Mouse (Mus musculus) CH12.LX (cell line): ENCODE measurements at regions not wholly inside any gene's neighbourhood (a gene's known extent, or its start where the extent isn't known, plus 50 kb on each side); places are given as distances from the start of the nearest gene placed in this dataset.

Source experiments
- DNase-seq: peaks from one replicate; pipeline ENCODE4 v3.0.0-alpha.2; 2013; ENCODE audit errors: extremely low read depth
- H3K27ac ChIP-seq: 2 replicates; pipeline ENCODE4 v1.5.1; 2012; ENCODE audit warnings: low read depth, mild to moderate bottlenecking, control low read depth, moderate library complexity; ENCODE audit not compliant: insufficient read depth
- H3K27me3 ChIP-seq: replicated peaks from 2 replicates; pipeline ENCODE3; 2012; ENCODE audit warnings: inconsistent platforms
- H3K36me3 ChIP-seq, 2 experiments: replicated peaks in 1 of 2; 2 replicates each; pipeline versions ENCODE3 to v1.6.1; 2012; ENCODE audit warnings: inconsistent platforms in 1 of 2, low read length in 1 of 2, mild to moderate bottlenecking in 1 of 2, mixed read lengths in 1 of 2, moderate library complexity in 1 of 2; ENCODE audit not compliant: control insufficient read depth in 1 of 2, insufficient read depth in 1 of 2
- H3K4me1 ChIP-seq, 2 experiments: 2 replicates each; pipeline ENCODE4 v1.6.1; 2012; ENCODE audit warnings: inconsistent platforms in 1 of 2, moderate library complexity in 1 of 2; ENCODE audit not compliant: insufficient read depth in 2 of 2, control insufficient read depth in 1 of 2
- H3K4me2 ChIP-seq: 2 replicates; pipeline ENCODE4 v1.6.1; 2012; ENCODE audit warnings: low read depth, mild to moderate bottlenecking, control low read depth; ENCODE audit not compliant: poor library complexity, insufficient read depth, severe bottlenecking
- H3K4me3 ChIP-seq, 3 experiments: fragments of 150-350 bp in 1 of 3; sonication (generic) in 1 of 3; replicated peaks in 1 of 3; 2 replicates each; pipeline versions ENCODE3 to v1.5.1; 2011 to 2012; ENCODE audit warnings: low read depth in 2 of 3, low read length in 2 of 3, mild to moderate bottlenecking in 2 of 3, moderate library complexity in 2 of 3, control low read depth in 1 of 3, improper control_type of control experiment in 1 of 3, inconsistent platforms in 1 of 3, mixed read lengths in 1 of 3; ENCODE audit not compliant: poor library complexity in 1 of 3
- H3K79me2 ChIP-seq: replicated peaks from 2 replicates; pipeline ENCODE4 v1.6.1; 2012; ENCODE audit warnings: mild to moderate bottlenecking, moderate library complexity; ENCODE audit not compliant: control insufficient read depth, poor library complexity, insufficient read depth, severe bottlenecking; ENCODE audit errors: extremely low read depth
- H3K9ac ChIP-seq: 2 replicates; pipeline ENCODE4 v1.6.1; 2012; ENCODE audit warnings: low read depth, mild to moderate bottlenecking, control low read depth, moderate library complexity; ENCODE audit not compliant: insufficient read depth
- H3K9me3 ChIP-seq: replicated peaks from 2 replicates; pipeline ENCODE3; 2012; ENCODE audit warnings: low read length, inconsistent platforms, mixed read lengths
- BHLHE40 ChIP-seq: IDR thresholded peaks from 2 replicates; pipeline ENCODE4 v1.6.1; 2011; ENCODE audit warnings: mild to moderate bottlenecking, low read depth, low read length, improper control_type of control experiment
- CHD1 ChIP-seq: IDR thresholded peaks from 2 replicates; pipeline ENCODE4 v1.6.1; 2012; ENCODE audit warnings: low read depth, low read length, improper control_type of control experiment, inconsistent platforms
- CHD2 ChIP-seq: IDR thresholded peaks from 2 replicates; pipeline ENCODE4 v1.6.1; 2011; ENCODE audit warnings: low read length, improper control_type of control experiment
- E2F4 ChIP-seq: IDR thresholded peaks from 2 replicates; pipeline ENCODE4 v1.6.1; 2011; ENCODE audit warnings: low read depth, low read length, improper control_type of control experiment; ENCODE audit not compliant: insufficient replicate concordance
- ELF1 ChIP-seq: IDR thresholded peaks from 2 replicates; pipeline ENCODE4 v1.6.1; 2014; ENCODE audit warnings: low read depth, mild to moderate bottlenecking, inconsistent platforms, low read length, improper control_type of control experiment
- ETS1 ChIP-seq: conservative IDR thresholded peaks from 2 replicates; pipeline ENCODE4 v1.6.1; 2012; ENCODE audit warnings: low read depth, mild to moderate bottlenecking, inconsistent platforms, low read length, improper control_type of control experiment, moderate library complexity
- HCFC1 ChIP-seq: IDR thresholded peaks from 2 replicates; pipeline ENCODE4 v1.6.1; 2012; ENCODE audit warnings: low read depth, mild to moderate bottlenecking, inconsistent platforms, low read length, improper control_type of control experiment
- IRF4 ChIP-seq: IDR thresholded peaks from 2 replicates; pipeline ENCODE4 v1.6.1; 2014; ENCODE audit warnings: low read depth, mild to moderate bottlenecking, inconsistent platforms, low read length, improper control_type of control experiment
- JUN ChIP-seq: IDR thresholded peaks from 2 replicates; pipeline ENCODE4 v1.6.1; 2011; ENCODE audit warnings: low read depth, mild to moderate bottlenecking, low read length, improper control_type of control experiment, moderate library complexity; ENCODE audit not compliant: insufficient read depth
- JUND ChIP-seq: conservative IDR thresholded peaks from 2 replicates; pipeline ENCODE4 v1.6.1; 2011; ENCODE audit warnings: low read depth, low read length, improper control_type of control experiment
- MAFK ChIP-seq: IDR thresholded peaks from 2 replicates; pipeline ENCODE4 v1.6.1; 2011; ENCODE audit warnings: low read length, improper control_type of control experiment; ENCODE audit not compliant: insufficient replicate concordance
- MAX ChIP-seq: IDR thresholded peaks from 2 replicates; pipeline ENCODE4 v1.6.1; 2011; ENCODE audit warnings: low read length, improper control_type of control experiment
- MEF2A ChIP-seq: IDR thresholded peaks from 2 replicates; pipeline ENCODE4 v1.6.1; 2014; ENCODE audit warnings: low read depth, mild to moderate bottlenecking, inconsistent platforms, low read length, improper control_type of control experiment, borderline replicate concordance
- PAX5 ChIP-seq: IDR thresholded peaks from 2 replicates; pipeline ENCODE4 v1.6.1; 2012; ENCODE audit warnings: low read length, inconsistent platforms, mixed read lengths
- POLR2AphosphoS2 ChIP-seq: IDR thresholded peaks from 2 replicates; pipeline ENCODE4 v1.6.1; 2011; ENCODE audit warnings: low read depth, low read length, improper control_type of control experiment
- RCOR1 ChIP-seq: conservative IDR thresholded peaks from 2 replicates; pipeline ENCODE4 v1.6.1; 2012; ENCODE audit warnings: low read depth, mild to moderate bottlenecking, inconsistent platforms, low read length, improper control_type of control experiment
- SIN3A ChIP-seq: IDR thresholded peaks from 2 replicates; pipeline ENCODE4 v1.6.1; 2012; ENCODE audit warnings: low read length, improper control_type of control experiment, inconsistent platforms
- TBP ChIP-seq: conservative IDR thresholded peaks from 2 replicates; pipeline ENCODE4 v1.6.1; 2011; ENCODE audit warnings: low read depth, low read length, improper control_type of control experiment
- TCF12 ChIP-seq: IDR thresholded peaks from 2 replicates; pipeline ENCODE4 v1.6.1; 2014; ENCODE audit warnings: low read depth, mild to moderate bottlenecking, inconsistent platforms, low read length, improper control_type of control experiment
- ZC3H11A ChIP-seq: IDR thresholded peaks from 2 replicates; pipeline ENCODE4 v1.6.1; 2012; ENCODE audit warnings: low read depth, mild to moderate bottlenecking, inconsistent platforms, low read length, improper control_type of control experiment
- ZMIZ1 ChIP-seq: IDR thresholded peaks from 2 replicates; pipeline ENCODE4 v1.6.1; 2012; ENCODE audit warnings: low read depth, mild to moderate bottlenecking, inconsistent platforms, low read length, improper control_type of control experiment
- dilution Hi-C: fragments of 300-500 bp; cut with MboI; formaldehyde crosslinking; loops from 2 replicates; pipeline ENCODE4 v1.14.3; 2020; ENCODE audit warnings: low sequenced_read_pairs; ENCODE audit not compliant: extremely low pct_unique_long_range_greater_than_20kb, extremely low pct_ligation_motif_present
- in situ Hi-C: fragments of 300-500 bp; cut with MboI; formaldehyde crosslinking; loops from 3 replicates; pipeline ENCODE4 v1.14.3; 2019; ENCODE audit warnings: low sequenced_read_pairs, low pct_ligation_motif_present, low pct_unique_long_range_greater_than_20kb, mixed read lengths

GRCm38 (mm10) chr13:111977769-111978674 lies 169.2 kb upstream of the Map3k1 start (continued):
- TF ChIP-seq TCF12, result peak; percentile 20; the same call in 1 of the 2 replicates
- TF ChIP-seq E2F4, result no peak
- TF ChIP-seq ELF1, result no peak
- TF ChIP-seq PAX5, result no peak
- TF ChIP-seq CHD1, result no peak
- no peak; the same call in 1 of the 2 replicates for TF ChIP-seq IRF4
- no peak for TF ChIP-seq JUN
- no peak for TF ChIP-seq CHD2
- no peak for TF ChIP-seq HCFC1
- 0 out of 2 replicates have a peak, but pooled peaks have one; percentile 4 for TF ChIP-seq MAFK
- TF ChIP-seq ETS1, result peak; percentile 67
- 0 out of 2 replicates have a peak, but pooled peaks have one; percentile 2 for TF ChIP-seq MAX
- no peak for TF ChIP-seq MEF2A
- TF ChIP-seq RCOR1, result no peak
- TF ChIP-seq SIN3A, result no peak

- Histone ChIP-seq H3K79me2 (no peaks in the 10 kb centered on the region), H3K27me3 (no peaks in the 10 kb centered on the region), H3K4me3 (peak overlapping the region in 2 of 3 experiments; percentile 27 to 42)
- no peak for DNase-seq
- TF ChIP-seq MAX (no peak), JUND (no peak), BHLHE40 (no peak), IRF4 (no peak), POLR2AphosphoS2 (no peak), TBP (no peak), ZC3H11A (no peak), ZMIZ1 (no peak)
- TF ChIP-seq, all 38 proteins: peak for 0
- dilution Hi-C loops, result no loop called here
- Histone ChIP-seq H3K4me1 (peaks cover 13 to 51% of the 10 kb centered on the region in 2 experiments), H3K9ac (no peak overlapping the region), H3K36me3 (no peaks in the 10 kb centered on the region), H3K4me2 (no peak overlapping the region), H3K27ac (no peak overlapping the region), H3K9me3 (peaks cover 2% of the 10 kb centered on the region)
- in situ Hi-C loops, result no loop called here
These were observed 169.9 kb upstream of the Map3k1 start for GRCm38 (mm10) chr13:111978675-111979020.
